Mouse (Mus musculus): ENCODE data around the gene Aatf.
"Not testable (repeated sequence)": the region's sequence is repeated elsewhere in the genome, so short reads cannot be mapped to it uniquely, and the experiment has no call there.

Aatf gene

GRCm38 (mm10) chr11:84430336-84430735, 83.0 kb downstream of the Aatf start:
- no peak for DNase-seq

- peak; percentile 16 for DNase-seq
Measured at GRCm38 (mm10) chr11:84429581-84429980, 83.7 kb downstream of the Aatf start.

DNA sequence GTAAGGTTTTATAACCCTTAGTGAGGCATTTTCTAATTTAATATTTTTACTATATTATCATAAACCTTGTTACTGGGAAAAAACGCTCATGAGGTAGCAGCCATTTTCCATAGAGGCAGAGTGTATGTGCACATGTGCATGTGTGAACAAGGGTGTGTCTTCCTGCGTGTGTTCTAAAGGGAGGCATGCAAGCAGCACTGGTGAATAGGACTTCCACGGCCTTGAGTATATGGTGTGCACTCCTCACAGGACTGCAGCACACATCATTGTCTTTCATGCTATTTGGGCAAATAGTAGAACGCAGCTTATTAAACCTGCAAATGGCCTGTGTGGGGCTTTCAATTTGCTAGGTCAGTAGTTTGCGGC, 86.7 kb downstream of the Aatf start:
- no peak for DNase-seq

DNA sequence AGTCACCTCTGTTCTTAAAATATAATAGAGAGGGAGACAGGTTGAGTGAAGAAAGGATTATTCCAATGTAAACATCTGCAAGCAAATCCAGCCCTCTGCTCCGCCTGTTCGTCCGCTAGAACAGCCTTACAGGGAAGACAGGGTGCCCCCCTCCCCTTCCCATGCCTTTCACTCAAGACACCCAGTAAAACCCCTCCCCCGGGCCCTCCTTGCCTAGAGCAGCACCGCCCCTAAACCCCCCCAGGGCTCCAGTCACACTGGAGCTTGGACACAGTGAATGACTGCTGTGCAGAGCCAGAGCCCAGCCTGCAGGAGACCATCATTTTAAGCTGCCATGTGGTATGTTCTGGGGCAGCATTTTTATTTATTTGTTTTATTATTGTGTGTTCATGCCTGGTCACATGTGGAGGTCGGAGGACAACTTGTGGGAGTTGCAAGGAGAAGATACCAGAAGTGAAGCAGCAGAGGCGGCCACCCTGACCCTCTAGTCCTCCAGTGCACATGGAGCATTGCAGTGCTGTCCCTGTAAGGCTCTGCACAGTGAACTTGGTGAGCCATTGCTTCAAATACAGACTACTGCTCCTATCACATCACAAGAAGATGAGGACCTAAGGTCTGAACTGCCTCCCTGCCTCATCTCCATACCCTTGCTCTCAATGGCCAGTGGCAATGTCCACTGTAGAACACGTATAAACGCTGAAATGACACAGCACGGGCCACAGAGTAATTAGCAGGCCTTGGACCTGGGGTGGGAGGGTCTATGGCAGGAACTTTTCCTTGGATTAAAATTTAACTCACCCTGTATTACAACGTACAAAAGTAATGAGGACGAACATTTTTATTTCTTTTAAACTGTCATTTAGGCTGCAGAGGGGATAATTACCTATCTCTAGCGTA, 87.3 kb downstream of the Aatf start:
- DNase-seq, result no peak

DNA sequence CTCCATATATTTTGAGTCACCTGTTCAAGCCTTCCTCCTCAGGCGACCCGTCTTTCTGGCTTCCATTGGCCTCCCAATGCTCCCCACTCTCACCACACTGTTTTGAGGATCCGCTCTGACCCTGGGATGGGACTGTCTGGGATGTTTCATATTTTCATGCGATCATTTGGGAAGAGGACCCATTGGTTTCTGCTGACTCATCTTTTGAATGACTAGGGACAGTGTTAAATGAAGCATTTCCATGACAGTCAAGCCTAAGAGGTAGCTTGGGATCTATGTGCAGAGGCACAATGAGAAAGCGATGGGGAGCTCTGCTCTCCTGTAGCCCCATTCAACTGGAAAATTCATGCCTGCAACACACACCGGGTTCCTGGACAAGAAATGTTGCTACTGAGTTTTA, 92.5 kb downstream of the Aatf start:
- no peak for DNase-seq

- no peak for DNase-seq
Measured at GRCm38 (mm10) chr11:84413111-84413510, 100.2 kb downstream of the Aatf start.

DNA sequence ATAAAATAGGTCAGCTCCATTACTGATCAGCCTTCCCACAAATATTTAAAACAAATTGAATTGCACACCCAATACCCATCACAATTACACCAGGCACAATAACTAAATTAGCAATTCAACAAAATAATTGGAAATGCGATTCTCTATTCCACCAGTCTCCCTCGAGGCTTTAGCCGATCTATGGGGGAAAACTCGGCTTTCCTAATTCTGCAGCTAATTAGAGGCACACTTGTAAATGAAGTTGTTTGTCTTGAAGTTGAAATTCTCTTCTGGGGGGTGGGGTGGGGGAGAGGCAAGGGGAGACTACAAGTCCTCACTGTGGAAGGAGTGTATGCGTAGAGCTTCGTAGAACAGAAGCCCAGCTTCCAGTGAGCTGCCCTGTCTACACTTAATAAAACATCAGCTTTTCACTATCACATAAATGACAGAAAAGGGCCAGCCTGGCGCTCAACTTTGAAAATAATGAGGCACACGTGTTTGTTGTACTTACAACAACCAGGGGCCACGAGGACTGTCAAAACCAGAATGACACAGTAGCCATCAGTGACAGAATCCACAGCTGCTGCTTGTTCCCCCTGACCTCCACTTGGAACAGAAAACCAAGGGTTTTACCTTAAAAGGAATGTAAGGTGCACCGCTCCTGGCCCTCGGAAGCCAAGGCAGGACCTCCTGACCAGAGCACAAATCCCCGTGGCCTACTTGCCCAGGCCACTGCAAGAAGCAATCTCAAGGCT, 101.0 kb downstream of the Aatf start:
- no peak for DNase-seq

GRCm38 (mm10) chr11:84411642-84412018, 101.7 kb downstream of the Aatf start:
- no peak for DNase-seq

DNA sequence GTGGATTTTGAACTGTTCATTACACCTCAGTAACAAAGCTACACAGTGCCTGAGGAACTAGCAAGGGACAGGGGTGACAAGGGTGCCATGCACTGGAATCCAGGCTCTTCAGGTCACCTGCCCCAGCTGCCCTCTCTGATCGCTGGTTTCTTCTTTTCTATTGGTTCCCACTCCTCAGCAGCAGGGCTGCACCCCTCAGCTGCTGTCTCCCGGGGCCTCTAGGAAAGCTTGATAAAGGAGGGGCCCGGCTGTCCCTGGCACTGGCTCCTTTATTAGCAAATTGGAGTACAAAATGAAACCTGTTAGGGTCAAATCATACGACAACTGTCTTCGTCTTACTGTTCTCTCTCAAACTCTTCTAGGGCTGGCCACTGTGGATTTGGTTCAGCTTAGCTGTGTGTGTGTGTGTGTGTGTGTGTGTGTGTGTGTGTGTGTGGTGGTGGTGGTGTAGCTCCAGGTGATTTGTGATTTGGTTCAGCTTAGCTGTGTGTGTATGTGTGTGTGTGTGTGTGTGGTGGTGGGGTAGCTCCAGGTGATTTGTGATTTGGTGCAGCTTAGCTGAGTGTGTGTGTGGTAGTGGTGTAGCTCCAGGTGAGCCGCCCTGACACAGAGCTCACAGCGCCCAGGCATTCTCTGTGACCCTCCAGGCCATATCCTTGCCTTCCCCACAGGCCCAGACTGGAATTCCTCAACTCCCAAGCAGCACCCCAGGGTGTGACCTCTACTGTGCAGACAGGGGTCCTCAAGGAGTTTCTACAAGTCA, 102.3 kb downstream of the Aatf start:
- no peak for DNase-seq

DNA sequence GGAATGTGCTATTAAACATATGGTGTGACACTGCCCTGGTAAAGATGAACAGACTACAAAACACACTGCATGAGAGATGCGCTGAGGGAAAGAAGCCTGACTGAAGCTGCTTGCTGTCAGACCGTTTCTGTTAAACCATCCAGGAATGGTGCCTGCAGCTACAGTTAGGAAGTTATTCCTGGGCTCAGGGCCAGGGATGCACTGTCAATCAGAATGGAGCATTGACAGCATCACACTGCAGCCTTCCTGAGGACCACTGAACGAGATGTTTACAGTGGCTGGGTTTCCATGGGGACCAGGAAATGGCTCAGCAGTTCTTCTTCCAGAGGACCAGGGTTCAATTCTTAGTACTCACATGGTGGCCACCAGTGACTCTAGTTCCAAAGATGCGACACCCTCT, 102.9 kb downstream of the Aatf start:
- DNase-seq, result no peak

DNA sequence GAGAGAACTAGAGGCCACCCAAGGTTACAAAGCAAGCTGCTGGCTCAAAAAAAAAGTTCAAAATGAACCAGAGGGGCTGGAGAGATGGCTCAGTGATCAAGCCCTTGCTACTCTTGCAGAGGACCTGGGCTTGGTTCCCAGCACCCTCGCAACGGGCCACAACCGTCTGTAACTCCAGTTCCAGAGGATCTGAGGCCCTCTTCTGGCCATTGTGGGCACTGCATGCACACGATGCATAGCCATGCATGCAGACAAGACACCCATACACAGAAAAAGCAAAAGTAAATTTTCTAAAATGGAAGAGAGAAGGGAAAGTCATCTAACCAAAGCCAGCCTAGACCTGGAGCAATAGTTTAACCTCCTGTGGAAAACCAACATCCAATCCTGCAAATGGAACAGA, 106.6 kb downstream of the Aatf start:
- no peak for DNase-seq

- DNase-seq, result no peak
Measured at GRCm38 (mm10) chr11:84395010-84395409, 118.3 kb downstream of the Aatf start.

DNA sequence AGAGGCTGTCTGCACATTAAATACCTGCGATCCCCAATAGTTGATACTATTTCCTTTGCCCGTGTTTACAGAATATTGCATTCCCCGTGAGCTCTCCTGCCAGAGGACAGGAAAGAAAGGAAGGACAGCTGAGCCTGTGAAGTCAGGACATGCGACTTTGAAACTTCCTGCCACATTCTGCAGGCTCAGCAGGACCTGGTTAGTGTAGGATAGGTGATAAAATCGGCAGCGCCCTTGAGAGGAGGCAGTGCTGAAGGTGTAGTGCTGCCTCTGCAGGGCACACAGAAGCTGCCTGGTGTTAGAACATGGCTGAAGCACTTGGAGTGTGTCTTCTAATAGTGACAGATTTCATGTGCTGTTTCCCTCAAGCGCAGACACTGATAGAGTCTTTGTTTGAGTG, 119.8 kb downstream of the Aatf start:
- no peak for DNase-seq

DNA sequence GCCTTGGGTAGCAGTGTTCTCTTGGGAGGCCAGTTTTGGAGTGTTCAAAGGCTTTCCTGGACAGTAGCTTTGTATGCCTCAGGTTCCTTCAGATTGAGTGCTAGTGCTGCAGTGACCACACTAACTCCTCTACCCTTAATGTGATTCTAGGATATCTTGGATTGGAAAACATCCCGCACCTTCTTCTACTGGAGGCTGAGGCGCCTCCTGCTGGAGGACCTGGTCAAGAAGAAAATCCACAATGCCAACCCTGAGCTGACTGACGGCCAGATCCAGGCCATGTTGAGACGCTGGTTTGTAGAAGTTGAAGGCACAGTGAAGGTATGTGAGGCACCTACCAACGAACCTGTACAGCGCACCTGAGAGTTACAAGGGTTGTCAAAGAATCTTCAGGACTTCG, 121.3 kb downstream of the Aatf start:
- DNase-seq, result not testable (repeated sequence)

DNA sequence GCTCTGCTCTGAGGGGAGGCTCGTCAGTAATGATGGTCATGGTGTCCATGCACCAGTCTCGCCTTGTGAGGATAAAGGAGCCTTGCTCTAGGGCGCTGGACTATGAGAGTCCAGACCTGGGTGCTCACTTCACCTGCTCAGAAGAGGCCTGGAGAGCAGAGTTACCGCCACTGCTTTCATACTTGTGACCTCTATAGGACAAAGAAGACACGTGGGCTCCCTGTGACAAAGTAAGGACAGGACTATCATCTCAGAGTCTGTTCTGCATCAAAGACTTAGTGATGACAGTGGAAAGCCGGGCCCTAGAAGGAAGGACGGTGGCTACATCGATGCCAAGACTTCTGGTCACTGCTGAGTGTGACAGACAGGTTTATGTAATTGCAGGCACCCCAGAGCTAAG, 122.2 kb downstream of the Aatf start:
- no peak for DNase-seq

- DNase-seq, result no peak
Measured at GRCm38 (mm10) chr11:84389332-84389731, 124.0 kb downstream of the Aatf start.

GRCm38 (mm10) chr11:84383891-84384290, 129.4 kb downstream of the Aatf start:
- no peak for DNase-seq

GRCm38 (mm10) chr11:84382450-84382849, 130.9 kb downstream of the Aatf start:
- DNase-seq, result no peak

- DNase-seq, result no peak
Measured at GRCm38 (mm10) chr11:84376510-84377365, 136.6 kb downstream of the Aatf start.

GRCm38 (mm10) chr11:84375951-84376496, 137.3 kb downstream of the Aatf start:
- DNase-seq, result no peak

DNA sequence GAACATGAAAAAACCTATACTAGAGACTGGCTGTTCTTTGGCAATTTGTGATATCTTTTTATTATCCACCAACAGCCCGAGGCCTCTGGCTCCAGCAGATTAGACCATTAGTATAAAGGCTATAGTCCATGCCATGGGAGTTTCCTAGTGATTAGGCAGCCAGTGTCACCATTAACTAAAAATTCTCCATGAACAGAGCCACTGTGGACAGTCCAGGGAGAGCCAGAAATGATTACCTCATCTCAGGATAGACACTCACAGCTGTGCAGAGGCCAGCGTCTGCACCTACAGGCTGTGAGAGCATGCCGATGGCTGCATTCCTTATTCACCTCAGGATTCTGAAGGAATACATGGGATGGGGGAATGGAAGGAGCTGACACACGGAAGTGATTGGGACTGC, 140.2 kb downstream of the Aatf start:
- DNase-seq, result no peak
